Mouse (Mus musculus) cerebellum, postnatal 25 days (tissue): ENCODE measurements around the gene Neurl4.
"Not testable (repeated sequence)": the region's sequence is repeated elsewhere in the genome, so short reads cannot be mapped to it uniquely, and the experiment has no call there.

Experiments used
- DNase-seq, 2 experiments: peaks; one replicate each; pipeline ENCODE4 v3.0.0; 2021; ENCODE audit warnings: mixed read lengths in 2 of 2

Neurl4 gene

GRCm38 (mm10) chr11:69934681-69935080 is 33.8 kb downstream of the Neurl4 start:
- no peak for DNase-seq

- DNase-seq, result peak; percentile 93 to 98
Measured at GRCm38 (mm10) chr11:69935137-69935879, 34.4 kb downstream of the Neurl4 start, which contains the start of gene Ybx2. Gene Ybx2, plus strand, starts transcription at chr11:69935796.

- DNase-seq, result peak in 1 of 2 experiments; percentile 59
Measured at GRCm38 (mm10) chr11:69936156-69936555, 35.3 kb downstream of the Neurl4 start.

- peak in 1 of 2 experiments; percentile 43 for DNase-seq
Measured at GRCm38 (mm10) chr11:69936714-69937347, 36.0 kb downstream of the Neurl4 start.

GRCm38 (mm10) chr11:69937385-69937784 is 36.5 kb downstream of the Neurl4 start:
- no peak for DNase-seq

- DNase-seq, result no peak
Measured at GRCm38 (mm10) chr11:69937834-69938233, 37.0 kb downstream of the Neurl4 start.

GRCm38 (mm10) chr11:69938401-69938979 is 37.6 kb downstream of the Neurl4 start:
- DNase-seq, result no peak

- no peak for DNase-seq
Measured at GRCm38 (mm10) chr11:69939181-69939580, 38.3 kb downstream of the Neurl4 start.

- no peak for DNase-seq
Measured at GRCm38 (mm10) chr11:69939731-69940130, 38.9 kb downstream of the Neurl4 start.

- DNase-seq, result peak in 1 of 2 experiments; percentile 34
Measured at GRCm38 (mm10) chr11:69940962-69941361, 40.1 kb downstream of the Neurl4 start.

GRCm38 (mm10) chr11:69945216-69945615 is 44.3 kb downstream of the Neurl4 start:
- DNase-seq, result no peak

GRCm38 (mm10) chr11:69945997-69946891 is 45.4 kb downstream of the Neurl4 start:
- DNase-seq, result no peak

GRCm38 (mm10) chr11:69947337-69948065 is 46.6 kb downstream of the Neurl4 start:
- peak in 1 of 2 experiments; percentile 31 for DNase-seq

- peak; percentile 60 to 80 for DNase-seq
Measured at GRCm38 (mm10) chr11:69948066-69948762, 47.3 kb downstream of the Neurl4 start, which contains the start of gene Slc2a4. Gene Slc2a4, minus strand, starts transcription at chr11:69948188.

GRCm38 (mm10) chr11:69948763-69949150 is 47.9 kb downstream of the Neurl4 start:
- peak; percentile 84 to 89 for DNase-seq

GRCm38 (mm10) chr11:69950807-69951459 is 50.1 kb downstream of the Neurl4 start:
- DNase-seq, result no peak

- no peak for DNase-seq
Measured at GRCm38 (mm10) chr11:69952274-69952673, 51.4 kb downstream of the Neurl4 start.

GRCm38 (mm10) chr11:69953267-69953915 is 52.5 kb downstream of the Neurl4 start:
- no peak for DNase-seq

GRCm38 (mm10) chr11:69955618-69956017 is 54.7 kb downstream of the Neurl4 start:
- not testable (repeated sequence) for DNase-seq

- DNase-seq, result no peak
Measured at GRCm38 (mm10) chr11:69956218-69956617, 55.3 kb downstream of the Neurl4 start.
